18 mouse cellular contexts compared by ENCODE assay signal in the genomic region with DNA sequence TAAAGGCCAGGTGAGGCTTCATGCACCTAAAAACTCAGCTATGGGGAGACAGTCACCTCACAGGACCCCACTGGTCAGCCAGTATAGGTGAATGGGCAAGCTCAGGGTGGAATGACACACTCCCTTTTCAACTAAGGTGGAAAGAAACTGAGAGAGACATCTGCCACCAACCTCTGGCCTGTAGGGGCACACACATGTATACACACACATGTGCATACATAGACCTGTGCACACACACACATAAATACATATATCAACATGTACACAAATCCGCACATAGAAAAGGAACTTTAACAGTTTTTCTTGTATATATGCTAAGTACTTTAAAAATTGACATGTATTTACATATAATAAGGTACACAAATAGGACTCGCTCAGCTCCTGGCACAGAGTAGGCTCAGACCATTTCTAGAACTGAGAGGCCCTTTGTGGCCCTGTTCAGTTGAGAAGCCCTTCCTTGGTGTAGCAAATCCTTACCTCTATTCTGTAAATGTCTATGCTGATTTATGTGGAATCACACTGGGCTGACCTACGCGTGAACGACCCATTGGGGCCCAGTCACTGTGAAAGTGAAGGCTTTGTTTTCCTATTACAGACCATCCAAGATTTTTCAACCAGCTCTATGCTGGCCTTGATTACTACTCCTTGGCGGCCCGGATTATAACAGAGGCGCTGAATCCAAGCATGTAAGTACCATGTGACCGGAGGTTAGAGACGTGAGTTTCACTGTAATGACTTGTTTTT. TPM values are rescaled to one million over a fixed set of nuclear protein-coding genes. Genes with fewer than 3 reads are reported as not detected.
DNase-seq lines count a peak whose midpoint lies in the region; ATAC-seq lines count a peak whose summit lies in the region.
"Had no signal": no experiment of that assay in that cellular context is flagged by ENCODE, and none has a peak within 500 bp of the region (broad histone marks: within the 10 kb centered on the region; RNA-seq: fewer than 3 reads in every experiment).

No protein-coding gene starts in this region.

- H3K9ac ChIP-seq in neural tube, embryonic 11.5 days (ENCODE audit: low read length), result no peak overlapping the region
- H3K9ac ChIP-seq: embryonic facial prominence, embryonic 12.5 days had no signal

- no peaks in the 10 kb centered on the region for H3K9me3 ChIP-seq in neural tube, embryonic 11.5 days (ENCODE audit: control insufficient read depth, low read length)
- H3K9me3 ChIP-seq in limb, embryonic 10.5 days (replicated peaks), result no peaks in the 10 kb centered on the region
- H3K9me3 ChIP-seq: embryonic facial prominence, embryonic 12.5 days had no signal

- peak; percentile 20 for DNase-seq in embryo, embryonic 11 days
- DNase-seq in embryo, embryonic 9.5 days (ENCODE audit: extremely low spot score), result no peak
- peak; percentile 31 for DNase-seq in neural tube, embryonic 11.5 days (ENCODE audit: low spot score)
- DNase-seq in neural tube, embryonic 10.5 days (ENCODE audit: extremely low spot score, low spot score), result no peak
- DNase-seq in limb, embryonic 10.5 days (ENCODE audit: low spot score), result no peak
- DNase-seq in ovary, adult 18-20 months (ENCODE audit: low spot score), result no peak
- DNase-seq in c-Kit-positive CD71-positive TER-119-positive erythroid progenitor cells, embryonic 14.5 days (ENCODE audit: low spot score), result no peak
- no peak for DNase-seq in cerebellum, postnatal 14 days
- DNase-seq: adrenal gland, postnatal 14 days; cerebellum, adult 9-10 months; heart, adult 18-20 months; liver; lung, adult 18-20 months had no signal

- no peaks in the 10 kb centered on the region for H3K27me3 ChIP-seq in neural tube, embryonic 11.5 days (ENCODE audit: control insufficient read depth, insufficient read depth, low read length)
- H3K27me3 ChIP-seq in limb, embryonic 10.5 days (ENCODE audit: low read depth, poor library complexity, severe bottlenecking), result no peaks in the 10 kb centered on the region
- H3K27me3 ChIP-seq: CH12.LX; embryonic facial prominence, embryonic 12.5 days had no signal

- ATAC-seq in neural tube, embryonic 11.5 days (ENCODE audit: insufficient read depth, low FRiP score, low TSS enrichment), result peak; percentile 87
- ATAC-seq: inflammation-experienced regulatory T-cells, adult 6 months had no signal

- H3K27ac ChIP-seq in neural tube, embryonic 11.5 days (ENCODE audit: low read depth, low read length), result no peak overlapping the region
- peak overlapping the region; percentile 56 for H3K27ac ChIP-seq in limb, embryonic 10.5 days
- H3K27ac ChIP-seq: embryonic facial prominence, embryonic 12.5 days; macrophage had no signal

- 48% methylated on average over 10 of the region's 10 CpGs for WGBS in neural tube, embryonic 11.5 days
- WGBS in limb, embryonic 10.5 days, result 93% methylated on average over 10 of the region's 10 CpGs

- H3K4me3 ChIP-seq in neural tube, embryonic 11.5 days (ENCODE audit: low read depth, low read length), result no peak overlapping the region
- H3K4me3 ChIP-seq in limb, embryonic 10.5 days, result no peak overlapping the region
- H3K4me3 ChIP-seq: embryonic facial prominence, embryonic 12.5 days; myocyte had no signal

- no peaks in the 10 kb centered on the region for H3K36me3 ChIP-seq in neural tube, embryonic 11.5 days (ENCODE audit: control insufficient read depth, insufficient read depth, low read length)
- no peaks in the 10 kb centered on the region for H3K36me3 ChIP-seq in limb, embryonic 10.5 days
- H3K36me3 ChIP-seq: embryonic facial prominence, embryonic 12.5 days had no signal

- H3K4me1 ChIP-seq in neural tube, embryonic 11.5 days (ENCODE audit: control insufficient read depth, insufficient read depth, low read length), result peaks cover 9% of the 10 kb centered on the region
- H3K4me1 ChIP-seq in limb, embryonic 10.5 days, result peaks cover 13% of the 10 kb centered on the region
- H3K4me1 ChIP-seq: embryonic facial prominence, embryonic 12.5 days had no signal

- no peak overlapping the region for H3K4me2 ChIP-seq in neural tube, embryonic 11.5 days (ENCODE audit: low read depth)
- H3K4me2 ChIP-seq: embryonic facial prominence, embryonic 12.5 days had no signal

RNA-seq across cellular contexts. Expression of gene Gadl1, which starts 34.5 kb away (rescaled TPM):
- polyA plus RNA-seq in neural tube, embryonic 11.5 days (2014; fragmentation: Nextera tagmentation; extraction: Ambion mirVana), result 0.32 and 0.59 TPM in 2 replicates
- polyA plus RNA-seq in limb, embryonic 10.5 days (2016; fragmentation: Nextera tagmentation; extraction: Ambion mirVana), result 0.31 and 0.44 TPM in 2 replicates
- polyA plus RNA-seq: inflammation-experienced regulatory T-cells, adult 6 months; macrophage had no signal

Comparison
In these comparisons a context has a peak if more than half of its experiments do, and no peak if none do; other contexts are left out.
1. DNase-seq: peak in embryo, embryonic 11 days (single experiment) and neural tube, embryonic 11.5 days (single experiment); none in embryo, embryonic 9.5 days (single experiment), neural tube, embryonic 10.5 days (single experiment), limb, embryonic 10.5 days (single experiment), ovary, adult 18-20 months (single experiment), c-Kit-positive CD71-positive TER-119-positive erythroid progenitor cells, embryonic 14.5 days (single experiment) and cerebellum, postnatal 14 days (0 of 2).